Mouse (Mus musculus): Measurements from ENCODE around the gene Cd46.

The Cd46 gene

GRCm38 (mm10) chr1:195092220-195092720, at the start of gene Cd46:
Gene Cd46 (minus strand): TSS chr1:195092249.
- peak; percentile 37 for DNase-seq (ENCODE audit: low read depth)

- DNase-seq (ENCODE audit: low read depth) = peak; percentile 60
Observed at GRCm38 (mm10) chr1:195132070-195132469, 40.0 kb upstream of the Cd46 start.

- DNase-seq (ENCODE audit: low read depth) = no peak
Observed at GRCm38 (mm10) chr1:195131675-195132015, 39.6 kb upstream of the Cd46 start.

DNA sequence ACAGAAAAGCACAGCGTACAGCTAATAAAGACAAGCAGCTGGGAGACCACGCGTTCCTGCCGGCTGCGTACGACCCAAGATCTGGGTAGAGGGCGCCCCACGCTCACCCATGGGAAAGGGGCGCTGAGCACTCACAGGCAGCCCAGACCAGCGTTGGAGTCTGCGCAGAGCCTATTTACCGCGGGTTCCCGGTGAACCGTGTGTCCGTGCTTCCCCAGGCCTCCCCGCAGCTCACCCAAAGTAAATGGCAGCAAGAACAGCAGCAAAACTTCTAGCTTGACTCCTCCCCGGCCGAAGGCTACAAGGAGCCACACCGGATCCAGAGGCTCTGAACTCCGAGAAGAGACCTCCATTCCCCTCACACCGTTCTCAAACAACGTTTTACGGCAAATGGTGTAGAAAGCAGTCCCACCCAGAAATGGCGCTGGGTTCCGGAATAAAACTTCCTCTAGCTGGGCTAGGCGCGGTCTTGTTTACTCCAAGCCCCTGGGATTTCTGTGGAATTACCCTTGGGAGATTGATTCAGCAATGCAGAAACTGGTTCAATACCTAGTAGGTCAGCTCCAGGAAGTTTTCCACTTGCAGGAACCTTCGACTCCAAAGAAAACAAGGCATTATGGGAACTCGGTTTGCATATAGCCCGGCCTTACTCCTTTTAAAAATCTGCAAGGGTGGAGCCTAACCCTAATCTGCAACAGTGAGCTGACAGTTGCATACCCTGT, 39.1 kb upstream of the Cd46 start, which contains the start of gene Cr1l:
Cr1l (minus strand) TSS at position 634 of the 722 bp plus-strand sequence.
- peak; percentile 96 for DNase-seq (ENCODE audit: low read depth)

DNA sequence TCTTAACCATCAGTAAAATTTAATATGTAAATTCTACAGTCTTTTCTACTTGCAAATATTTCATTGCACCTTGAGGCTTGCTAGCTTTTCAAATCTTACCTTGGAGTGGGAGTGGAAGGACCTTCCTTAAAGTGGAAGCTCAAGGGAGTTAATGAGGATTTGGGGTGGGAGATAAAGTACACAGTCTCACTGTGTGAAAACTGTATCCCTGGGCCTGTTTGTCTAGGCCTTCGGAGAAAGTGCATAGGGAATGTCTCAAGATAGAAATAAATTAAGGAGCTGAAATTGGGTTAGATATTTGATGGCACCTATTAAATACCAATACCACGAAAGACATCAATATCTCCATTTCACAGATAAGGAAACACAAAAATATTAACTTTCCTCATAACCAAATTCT, 38.4 kb upstream of the Cd46 start:
- no peak for DNase-seq (ENCODE audit: low read depth)

DNA sequence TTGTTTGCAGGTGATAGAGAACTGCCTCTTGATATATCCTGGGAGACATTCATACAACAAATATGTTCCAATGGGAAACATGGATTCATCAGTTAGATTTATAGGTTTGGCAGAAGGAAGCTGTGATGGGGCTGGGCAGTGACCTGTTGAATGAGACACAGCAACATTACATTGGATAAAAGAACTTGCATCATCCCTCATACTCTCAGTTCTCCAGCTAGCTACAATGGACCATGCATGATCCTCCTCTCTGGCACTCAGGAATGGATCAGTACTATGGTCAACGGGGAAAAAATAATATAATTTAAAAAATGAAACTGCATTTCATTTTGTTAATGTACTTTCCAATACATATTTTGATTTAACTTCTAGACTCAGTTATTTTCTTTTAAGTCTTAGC, 37.8 kb upstream of the Cd46 start:
- peak; percentile 14 for DNase-seq (ENCODE audit: low read depth)

DNA sequence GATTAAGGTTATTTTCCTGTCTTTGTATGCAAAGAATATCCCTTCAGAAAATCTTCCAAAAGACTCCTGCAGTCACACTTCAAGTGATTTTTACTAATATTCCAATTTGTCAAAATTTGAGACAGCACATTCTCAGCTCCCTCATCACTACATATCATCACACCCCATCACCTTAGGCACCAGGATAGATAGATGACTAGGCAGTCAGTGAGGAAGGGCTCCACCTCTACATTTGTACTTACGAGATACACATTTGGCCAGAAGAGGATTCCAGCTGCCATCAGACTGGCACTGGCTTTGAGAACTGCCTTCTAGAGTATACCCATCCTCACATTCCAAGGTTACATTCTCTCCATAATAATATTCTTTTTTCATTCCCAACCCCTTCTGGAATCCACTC, 22.4 kb upstream of the Cd46 start:
- DNase-seq (ENCODE audit: low read depth) = no peak

GRCm38 (mm10) chr1:195113621-195114020, 21.6 kb upstream of the Cd46 start:
- DNase-seq (ENCODE audit: low read depth) = no peak

DNA sequence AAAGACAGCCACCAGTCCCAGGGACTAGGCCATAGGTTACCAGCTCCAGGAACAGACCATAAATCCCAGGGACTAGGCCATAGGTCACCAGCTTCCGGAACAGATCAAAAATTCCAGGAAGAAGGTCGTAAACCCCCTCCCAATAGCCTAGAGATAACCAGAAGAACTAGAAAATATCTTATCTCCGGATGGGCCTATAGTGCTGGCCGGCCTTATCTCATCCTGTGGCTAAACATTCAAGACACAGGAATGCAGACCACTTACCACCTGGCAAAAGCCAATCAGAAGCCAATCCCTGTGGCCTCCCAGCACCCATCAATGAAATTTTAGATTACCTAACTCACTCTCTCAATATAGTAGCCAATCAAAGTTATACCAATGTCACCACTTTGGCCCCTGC, 8.6 kb upstream of the Cd46 start:
- no peak for DNase-seq (ENCODE audit: low read depth)

DNA sequence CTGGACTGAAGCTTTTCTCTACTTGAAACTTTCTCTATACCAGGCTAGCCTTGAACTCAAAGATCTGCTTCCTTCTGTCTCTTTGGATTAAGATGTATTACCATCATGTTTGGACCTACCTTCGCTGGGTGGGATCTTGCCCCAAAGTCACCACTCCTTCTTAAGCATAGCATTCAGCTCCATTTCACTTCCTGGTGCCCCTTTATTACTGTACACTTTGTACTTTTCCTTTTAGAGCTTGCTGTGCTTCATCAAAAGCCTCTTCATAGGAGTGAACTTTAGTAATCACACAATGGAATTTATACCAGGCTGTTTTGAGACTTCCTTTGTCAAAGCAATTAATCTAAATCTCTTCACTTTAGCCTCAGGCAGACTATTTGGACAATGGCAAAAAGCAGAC, 6.0 kb upstream of the Cd46 start:
- DNase-seq (ENCODE audit: low read depth) = no peak

DNA sequence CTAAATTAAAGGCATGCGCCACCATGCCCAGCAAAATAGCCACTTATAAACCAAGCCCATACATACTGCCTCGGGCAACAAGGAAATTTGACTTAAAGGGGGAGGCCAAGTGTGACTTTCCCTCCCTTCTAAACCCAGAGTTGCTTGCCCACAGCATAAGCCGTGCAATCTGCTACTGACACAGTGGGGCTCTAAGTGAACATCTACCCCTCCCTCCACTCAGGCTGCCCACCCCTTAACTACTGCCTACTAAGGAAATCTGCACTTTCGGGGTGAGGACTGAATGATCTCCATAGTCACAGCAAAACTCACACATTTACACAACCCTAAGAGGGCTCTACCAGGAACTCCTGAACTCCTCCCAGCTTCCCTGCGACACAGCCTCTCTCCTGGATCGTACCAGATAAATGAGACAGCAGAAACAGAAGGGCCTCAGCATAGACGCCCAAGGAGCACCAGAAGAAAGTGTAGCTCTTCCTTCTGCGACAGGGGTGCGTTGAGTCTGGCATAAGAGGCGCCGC, 290 bp downstream of the Cd46 start:
- no peak for DNase-seq (ENCODE audit: low read depth)

DNA sequence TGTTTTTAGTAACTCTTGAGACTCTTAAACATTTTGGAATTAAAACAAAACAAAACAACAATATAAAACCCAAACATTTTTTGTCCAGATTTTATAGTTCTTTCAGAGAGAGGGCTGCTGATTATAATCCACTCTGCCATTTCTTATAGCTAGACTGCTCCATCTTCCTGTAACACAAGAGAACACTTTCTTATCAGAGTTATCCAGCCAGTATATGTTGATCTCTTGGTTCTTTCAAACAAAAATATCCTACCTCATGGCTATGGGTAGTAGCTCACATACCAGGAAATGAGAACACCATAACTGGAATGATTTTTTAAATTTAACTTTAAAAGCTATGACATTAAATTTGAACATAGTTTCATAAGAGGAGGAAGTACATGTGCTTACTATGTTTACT, 9.9 kb downstream of the Cd46 start:
- DNase-seq (ENCODE audit: low read depth) = no peak

DNA sequence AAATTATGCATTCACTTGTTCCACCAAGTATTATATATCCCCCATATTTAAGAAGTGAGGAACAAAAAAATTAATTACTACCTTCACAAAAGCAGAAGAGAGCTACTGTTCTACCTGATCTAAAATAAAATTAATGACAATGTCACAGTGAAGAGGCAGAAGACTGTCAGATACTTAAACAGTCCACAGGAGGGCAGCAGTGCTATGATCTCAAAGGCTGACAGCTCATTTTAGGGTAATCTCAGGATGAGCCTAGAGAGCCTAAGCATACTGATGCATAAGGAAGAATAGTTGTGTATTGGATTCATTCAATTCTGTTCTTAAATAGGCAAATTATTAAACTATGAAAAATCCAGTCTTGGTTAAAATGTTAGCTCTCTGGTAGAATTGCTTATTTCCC, 51.6 kb downstream of the Cd46 start:
- DNase-seq (ENCODE audit: low read depth) = peak; percentile 83

DNA sequence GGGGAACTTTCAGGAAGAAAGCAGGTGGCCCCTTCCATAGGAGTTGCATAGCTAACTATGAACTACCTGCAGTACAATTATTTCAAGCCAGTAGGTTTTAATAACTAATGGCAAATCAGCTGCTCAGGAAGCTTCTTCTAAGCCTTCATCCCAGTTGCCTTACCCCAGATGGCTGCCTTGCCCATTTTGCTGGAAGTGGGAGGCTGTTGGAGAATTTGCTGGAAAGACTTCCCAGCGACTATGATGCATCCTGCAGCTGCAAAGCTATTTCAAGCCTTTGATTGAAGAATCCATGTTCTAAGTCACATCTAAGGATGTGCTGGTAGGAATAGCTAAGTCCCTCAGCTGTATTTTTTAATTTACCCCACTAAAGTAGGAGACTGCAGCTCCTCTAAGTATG, 53.7 kb downstream of the Cd46 start:
- DNase-seq (ENCODE audit: low read depth) = no peak

DNA sequence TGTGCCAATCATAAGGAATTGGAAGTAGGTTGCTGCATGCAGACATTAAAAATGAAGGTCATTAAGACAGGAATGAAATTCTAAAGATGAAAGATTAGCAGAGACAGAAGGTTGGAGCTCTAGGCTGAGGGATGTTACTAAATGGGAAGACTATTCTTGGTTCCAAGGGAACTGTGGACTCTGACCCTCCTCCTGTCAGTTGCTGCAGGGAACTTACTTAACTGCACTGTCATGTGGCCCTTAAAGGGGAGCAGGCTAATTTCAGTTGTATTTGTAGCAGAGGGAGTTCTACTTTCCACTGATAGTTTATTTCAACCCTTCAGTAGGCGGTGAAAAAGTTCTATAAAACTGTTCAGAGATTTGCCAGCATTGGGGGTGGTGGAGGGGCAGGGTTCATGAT, 54.1 kb downstream of the Cd46 start:
- DNase-seq (ENCODE audit: low read depth) = no peak

DNA sequence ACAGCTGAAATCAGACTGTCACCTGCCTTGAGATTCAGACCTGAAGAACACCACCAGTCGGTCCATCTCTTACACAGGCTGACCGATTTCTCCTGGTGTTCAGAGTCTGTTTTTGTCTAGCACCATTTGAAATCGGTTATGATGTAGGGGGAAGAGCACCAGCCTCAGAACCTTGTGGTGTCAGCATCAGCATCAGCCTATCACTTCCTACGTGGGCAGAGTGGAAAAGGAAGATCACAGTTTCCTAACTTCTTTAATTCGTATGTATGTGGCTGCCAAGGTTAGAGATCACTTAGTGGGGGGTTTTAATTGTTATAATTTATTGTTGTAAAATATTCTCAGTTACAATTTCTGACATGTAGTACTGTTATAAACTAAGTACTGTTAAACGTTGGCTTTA, 54.6 kb downstream of the Cd46 start:
- DNase-seq (ENCODE audit: low read depth) = no peak

GRCm38 (mm10) chr1:195033941-195034340, 58.1 kb downstream of the Cd46 start:
- DNase-seq (ENCODE audit: low read depth) = peak; percentile 97

- DNase-seq (ENCODE audit: low read depth) = no peak
Observed at GRCm38 (mm10) chr1:195032738-195033137, 59.3 kb downstream of the Cd46 start.

DNA sequence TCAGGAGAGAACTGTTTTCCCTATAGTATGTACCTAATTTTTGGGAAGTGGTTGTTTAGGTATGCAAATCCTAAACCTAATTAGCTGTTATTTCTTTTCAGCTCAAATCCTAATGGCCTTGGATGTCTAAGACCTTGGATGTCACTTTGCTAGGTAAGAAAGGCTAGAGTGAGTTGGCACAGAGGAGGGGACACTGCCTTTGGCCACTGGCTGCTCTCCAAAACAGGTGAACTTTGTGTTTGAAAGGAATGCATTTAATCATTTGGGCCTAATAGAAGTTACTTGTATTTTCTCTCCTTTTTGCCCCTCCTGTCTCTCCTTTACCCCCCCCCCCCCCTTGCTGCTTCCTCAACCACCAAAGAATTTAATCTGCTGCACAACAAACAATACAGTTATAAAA, 60.3 kb downstream of the Cd46 start:
- DNase-seq (ENCODE audit: low read depth) = no peak

GRCm38 (mm10) chr1:195027507-195027906, 64.5 kb downstream of the Cd46 start:
- no peak for DNase-seq (ENCODE audit: low read depth)

- DNase-seq (ENCODE audit: low read depth) = no peak
Observed at GRCm38 (mm10) chr1:195023848-195024247, 68.2 kb downstream of the Cd46 start.

DNA sequence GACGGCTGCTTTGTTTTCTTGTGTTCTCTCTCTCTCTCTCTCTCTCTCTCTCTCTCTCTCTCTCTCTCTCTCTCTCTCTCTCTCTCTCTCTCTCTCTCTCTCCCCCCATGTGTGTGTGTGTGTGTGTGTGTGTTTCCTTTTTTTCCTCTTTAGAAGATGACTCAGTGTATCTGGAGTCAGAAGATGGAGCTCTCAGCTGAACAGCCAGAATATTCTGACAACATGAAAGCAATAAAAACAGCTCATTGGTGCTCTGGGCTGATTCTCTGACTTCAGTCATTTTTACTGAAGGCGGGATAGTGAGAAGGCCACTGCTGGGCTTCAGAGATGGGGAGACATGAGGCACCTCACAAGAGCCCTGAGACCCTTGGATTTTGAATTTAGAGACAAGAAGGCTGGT, 70.2 kb downstream of the Cd46 start:
- peak; percentile 9 for DNase-seq (ENCODE audit: low read depth)

- DNase-seq (ENCODE audit: low read depth) = no peak
Observed at GRCm38 (mm10) chr1:195019062-195019600, 72.9 kb downstream of the Cd46 start.
